14 mouse cellular contexts compared by ENCODE assay signal in genomic region chr2:100812546-100812945, GRCm38 (mm10).
"Had no signal": no experiment of that assay in that cellular context is flagged by ENCODE, and none has a peak within 500 bp of the region (broad histone marks: within the 10 kb centered on the region; RNA-seq: fewer than 3 reads in every experiment).

No protein-coding gene starts in this region.

- H3K27ac ChIP-seq: kidney, embryonic 15.5 days; limb, embryonic 15.5 days; liver, embryonic 12.5 days; lung, embryonic 15.5 days; macrophage; midbrain, embryonic 12.5 days; stomach, postnatal 0 days had no signal

- H3K9me3 ChIP-seq: kidney, embryonic 15.5 days; limb, embryonic 15.5 days; liver, embryonic 12.5 days; lung, embryonic 15.5 days; megakaryocyte, embryonic 14.5 days; midbrain, embryonic 12.5 days had no signal

- H3K9ac ChIP-seq: kidney, embryonic 15.5 days; limb, embryonic 15.5 days; liver, embryonic 12.5 days; lung, embryonic 15.5 days; midbrain, embryonic 12.5 days had no signal

- H3K27me3 ChIP-seq: kidney, embryonic 15.5 days; limb, embryonic 15.5 days; liver, embryonic 12.5 days; lung, embryonic 15.5 days; megakaryocyte, embryonic 14.5 days; midbrain, embryonic 12.5 days had no signal

- H3K4me3 ChIP-seq: kidney, embryonic 15.5 days; limb, embryonic 15.5 days; liver, embryonic 12.5 days; lung, embryonic 15.5 days; megakaryocyte, embryonic 14.5 days; midbrain, embryonic 12.5 days had no signal

- H3K4me1 ChIP-seq: kidney, embryonic 15.5 days; limb, embryonic 15.5 days; liver, embryonic 12.5 days; lung, embryonic 15.5 days; megakaryocyte, embryonic 14.5 days; midbrain, embryonic 12.5 days had no signal

- H3K4me2 ChIP-seq: kidney, embryonic 15.5 days; limb, embryonic 15.5 days; liver, embryonic 12.5 days; lung, embryonic 15.5 days; midbrain, embryonic 12.5 days had no signal

- H3K36me3 ChIP-seq: kidney, embryonic 15.5 days; limb, embryonic 15.5 days; liver, embryonic 12.5 days; lung, embryonic 15.5 days; midbrain, embryonic 12.5 days had no signal

- DNase-seq: kidney, adult 2 months; kidney, postnatal 14 days; layer of hippocampus, postnatal 36 days; lung, postnatal 14 days; thymus, postnatal 4 days had no signal

- ATAC-seq: liver, embryonic 12.5 days; midbrain, embryonic 16.5 days had no signal
